Mouse (Mus musculus) spleen, postnatal 4 days (tissue): ENCODE results near the gene Tsr3.
A peak's percentile ranks its signal among the peaks of the same experiment; 100 is the strongest.

Source experiments
- DNase-seq, 2 experiments: peaks; one replicate each; pipeline ENCODE4 v3.0.0; 2022; ENCODE audit warnings: low spot score in 2 of 2

Gene Tsr3

DNA sequence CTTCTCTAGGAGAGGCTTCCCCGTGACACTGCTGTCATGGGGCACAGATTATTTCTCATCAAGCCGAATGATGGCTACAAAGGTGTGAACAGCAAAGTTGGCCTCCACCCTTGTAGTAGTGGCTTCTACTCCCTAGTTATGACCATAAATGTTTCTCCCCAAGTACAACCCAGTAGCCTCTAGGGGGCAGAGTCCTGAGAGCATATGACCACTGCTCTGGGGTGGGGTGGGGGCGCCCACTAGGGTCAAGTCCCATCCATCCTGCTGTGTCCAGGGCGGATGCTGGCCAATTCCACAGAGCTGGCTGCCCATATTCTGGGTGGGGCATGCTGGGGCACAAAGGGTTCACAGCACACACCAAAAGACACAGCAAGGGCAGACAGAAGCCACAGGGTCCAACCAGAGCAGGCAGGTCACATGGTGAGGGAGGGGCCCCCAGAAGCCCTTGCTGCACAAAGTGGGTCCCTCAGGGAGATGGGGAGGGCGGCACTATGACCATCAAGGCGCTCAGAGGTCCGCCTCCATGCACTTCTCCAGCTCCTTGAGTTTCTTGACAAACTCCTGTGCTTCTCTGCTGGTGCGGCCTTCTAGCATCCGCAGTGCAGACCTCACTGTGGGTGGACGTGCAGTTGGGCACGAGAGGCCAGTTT is 3.3 kb downstream of the Tsr3 start:
- DNase-seq = no peak

DNA sequence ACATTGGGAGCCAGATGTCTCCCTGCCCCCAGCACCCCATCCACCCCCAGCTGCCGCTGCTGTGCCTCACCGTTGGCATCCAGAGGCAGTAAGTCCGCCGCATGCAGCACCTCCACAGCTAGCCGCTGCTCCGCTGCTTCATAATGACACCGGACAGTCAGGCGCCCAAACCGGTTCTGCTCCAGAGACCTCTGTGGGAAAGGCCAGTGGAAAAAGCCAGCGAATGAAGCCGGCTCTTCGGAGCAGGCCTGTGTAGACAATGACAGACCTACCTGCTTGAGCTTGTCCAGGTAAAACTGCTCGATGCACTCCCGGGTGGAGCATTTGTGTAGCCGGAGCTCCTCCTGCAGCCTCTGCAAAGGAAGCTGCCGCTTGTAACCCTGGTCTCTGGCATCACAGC is 4.3 kb downstream of the Tsr3 start:
- DNase-seq = no peak

DNA sequence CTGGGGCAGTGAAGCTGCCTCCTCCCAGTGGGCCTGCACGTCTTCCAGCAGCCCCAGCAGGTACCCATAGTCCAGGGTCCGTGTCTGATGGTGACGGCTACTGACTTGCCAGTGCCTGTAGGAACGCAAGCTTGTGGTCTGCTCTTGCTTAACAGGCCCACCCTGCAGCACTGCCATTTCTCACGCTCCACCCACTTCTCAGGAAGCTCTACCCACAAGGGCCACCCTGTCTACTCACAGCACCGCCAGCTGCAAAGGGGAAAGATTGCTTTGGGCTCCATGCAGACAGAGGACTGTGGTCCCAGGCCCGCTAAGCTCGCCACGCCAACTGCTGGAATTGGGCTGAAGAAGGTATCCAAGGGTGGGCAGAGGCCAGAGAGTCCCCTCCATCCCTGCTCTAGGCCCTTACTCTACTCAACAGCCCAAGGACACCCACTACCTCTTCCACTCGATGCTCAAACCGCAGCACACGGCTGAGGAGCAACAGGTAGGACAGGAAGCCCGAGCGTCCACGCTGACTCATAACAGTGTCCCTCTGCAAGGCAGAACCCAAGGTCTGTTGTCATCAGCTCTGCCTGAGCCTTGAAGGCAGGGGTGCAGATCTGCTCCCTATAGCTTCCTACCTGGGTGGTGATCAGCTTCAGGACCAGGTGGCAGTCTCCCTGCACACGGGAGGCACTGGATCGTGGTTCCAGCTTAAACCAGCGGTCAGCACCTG is 8.2 kb downstream of the Tsr3 start:
- DNase-seq = no peak

DNA sequence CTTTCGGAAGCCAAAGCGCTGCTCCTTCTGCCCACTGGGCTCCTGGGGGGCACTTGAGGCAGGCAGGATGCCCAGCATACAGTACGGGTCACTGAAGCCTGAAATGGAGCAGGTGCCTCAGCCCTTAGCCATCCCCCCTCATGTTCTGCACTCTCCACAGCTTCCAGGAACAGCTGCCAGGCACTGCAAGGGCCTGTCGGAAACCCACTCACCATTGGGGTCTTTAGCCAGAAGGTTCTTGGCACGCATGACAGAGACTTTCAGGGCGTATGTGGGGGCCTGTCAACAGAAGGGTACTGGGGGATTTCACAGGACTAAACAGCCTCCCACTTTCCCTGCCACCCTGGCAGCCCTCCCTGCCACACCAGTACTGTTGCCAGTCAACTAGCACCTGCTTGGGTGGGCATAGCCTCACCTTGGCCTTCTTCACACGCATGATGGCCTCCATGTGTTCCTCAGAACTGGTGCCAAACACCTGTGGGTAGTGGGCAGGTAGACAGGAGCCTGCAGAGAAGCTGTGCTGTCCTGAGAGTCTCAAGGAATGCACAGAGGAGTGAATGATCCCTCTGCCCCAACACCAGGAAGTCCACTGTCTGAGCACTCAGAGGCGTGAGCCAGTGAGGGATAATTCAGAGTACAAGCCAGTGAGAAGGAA is 10.3 kb downstream of the Tsr3 start:
- no peak for DNase-seq

DNA sequence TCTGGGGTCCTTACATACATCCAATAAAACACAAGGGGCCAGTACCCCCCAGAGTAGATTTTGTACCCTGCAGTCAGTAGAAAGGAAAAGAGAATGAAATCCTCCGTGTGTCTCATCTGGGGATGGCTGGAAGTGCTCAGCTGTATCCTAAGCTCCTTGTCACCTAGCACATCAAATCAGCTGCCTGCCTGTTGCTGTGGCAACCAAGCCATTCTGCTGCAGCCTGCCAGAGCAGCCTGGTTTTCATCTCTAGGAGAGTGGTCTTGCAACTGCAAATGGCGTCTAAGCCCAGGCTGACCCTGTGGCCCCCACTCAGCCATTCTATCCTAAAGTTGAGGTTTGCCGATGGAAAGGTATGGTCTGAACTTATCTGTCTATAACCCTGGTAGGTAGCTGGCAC is 12.7 kb downstream of the Tsr3 start:
- no peak for DNase-seq

DNA sequence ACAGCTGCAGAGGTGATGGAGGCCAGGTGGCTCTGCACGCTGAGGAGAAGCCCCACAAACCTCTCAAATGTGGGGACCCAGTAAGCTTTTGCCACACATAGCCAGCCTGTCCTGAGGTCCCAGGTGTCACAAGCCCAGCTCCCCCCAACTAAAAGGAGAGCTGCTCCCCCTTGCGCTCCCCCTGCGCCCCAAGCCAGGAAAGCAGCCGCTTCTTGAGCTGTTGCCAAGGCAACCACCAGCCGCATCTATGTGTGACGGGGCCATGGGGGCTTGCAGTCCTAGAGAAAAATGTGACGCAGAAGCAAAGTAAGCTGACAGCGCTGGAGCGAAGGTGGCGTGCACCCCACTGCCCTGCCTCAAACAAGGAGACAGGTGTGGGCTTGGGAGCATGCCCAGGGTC is 13.8 kb downstream of the Tsr3 start:
- no peak for DNase-seq

DNA sequence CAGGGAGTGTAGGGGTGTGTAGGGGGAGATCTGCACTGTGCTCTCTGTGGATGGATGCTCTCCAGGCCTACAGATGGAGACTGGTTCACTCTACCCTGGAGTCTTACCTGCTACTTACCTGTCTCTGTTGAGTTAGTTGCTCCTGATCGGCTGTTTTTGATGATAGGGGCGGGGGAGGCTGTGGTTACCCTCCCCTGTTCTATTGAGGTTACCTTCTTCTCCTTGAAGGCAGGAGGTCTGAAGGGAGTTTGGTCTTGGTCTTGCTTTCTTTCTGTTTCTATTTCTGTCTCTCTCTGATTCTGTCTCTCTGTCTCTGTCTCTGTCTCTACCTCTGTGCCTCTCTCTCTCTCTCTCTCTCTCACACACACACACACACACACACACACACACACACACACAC is 15.1 kb downstream of the Tsr3 start:
- no peak for DNase-seq

DNA sequence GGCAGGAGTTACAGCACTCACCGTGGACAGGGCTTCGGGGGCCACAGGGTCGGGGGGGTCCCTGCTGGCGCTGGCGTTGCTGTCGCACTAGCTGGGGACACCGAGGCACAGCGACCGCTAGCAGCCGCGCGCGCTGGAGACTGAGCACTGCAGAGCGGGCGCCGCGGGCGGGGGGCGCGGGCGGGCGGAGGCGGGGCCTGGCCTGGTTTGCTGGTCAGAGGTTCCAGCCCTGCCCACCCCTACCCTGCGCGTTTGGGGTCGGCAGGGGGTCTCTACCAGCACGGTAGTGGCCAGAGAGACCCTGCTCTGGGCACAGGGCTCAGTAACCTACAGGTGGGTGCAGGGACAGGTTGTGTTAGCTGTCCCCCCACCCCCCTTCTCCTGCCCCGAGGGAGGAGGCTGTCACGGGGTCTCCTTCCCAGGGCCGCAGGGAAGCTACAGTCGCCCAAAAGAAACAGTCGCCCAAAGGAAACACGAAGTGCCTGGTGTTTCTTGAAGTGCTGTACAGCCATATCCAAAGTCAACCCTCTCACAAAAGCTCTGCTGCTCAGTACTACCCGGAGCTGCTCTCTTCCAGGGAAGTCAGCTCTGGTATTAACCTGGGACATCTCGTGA is 16.3 kb downstream of the Tsr3 start, which contains the start of gene Baiap3:
Gene Baiap3, minus strand, starts transcription at position 225 of the 615 bp plus-strand sequence.
- no peak for DNase-seq

DNA sequence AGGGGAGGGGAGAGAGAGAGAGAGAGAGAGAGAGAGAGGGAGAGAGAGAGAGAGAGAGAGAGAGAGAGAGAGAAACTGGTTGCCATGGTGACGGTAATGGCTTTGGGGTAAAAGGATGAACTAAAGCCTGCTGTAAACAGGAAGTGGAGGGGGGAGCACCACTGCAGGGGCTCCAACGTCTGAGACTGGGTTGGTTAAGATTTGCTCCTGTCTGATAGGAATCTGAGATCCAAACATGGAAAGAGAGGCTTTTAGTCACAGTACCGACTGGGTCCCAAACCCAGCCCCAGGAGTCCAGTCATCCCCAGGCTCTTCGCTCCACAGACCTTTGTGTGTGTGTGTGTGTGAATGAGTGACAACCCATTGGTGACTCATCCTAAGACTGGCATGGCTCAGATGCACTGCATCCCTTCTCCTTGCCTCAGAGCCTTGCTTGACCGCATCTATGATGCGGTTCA is 17.9 kb downstream of the Tsr3 start:
- no peak for DNase-seq

DNA sequence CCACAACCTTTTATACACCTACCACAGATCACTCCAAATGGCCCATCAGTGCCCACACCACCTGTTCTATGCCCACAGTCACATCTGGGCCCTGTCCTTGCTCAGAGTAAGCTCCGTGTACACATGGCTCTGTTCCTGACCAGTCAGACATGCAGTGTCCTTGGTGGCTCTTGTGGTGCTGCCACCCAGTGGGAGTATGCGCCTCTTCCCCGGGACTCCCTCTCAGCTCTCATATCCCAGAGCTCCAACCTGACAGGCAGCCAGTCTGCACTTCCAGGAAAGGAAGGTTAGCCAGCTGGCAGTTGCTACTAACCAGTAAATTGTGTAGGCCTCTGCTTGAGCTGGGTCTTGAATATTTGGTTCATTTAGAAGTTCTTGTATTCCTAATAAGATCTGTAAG is 24.5 kb downstream of the Tsr3 start:
- DNase-seq = no peak

DNA sequence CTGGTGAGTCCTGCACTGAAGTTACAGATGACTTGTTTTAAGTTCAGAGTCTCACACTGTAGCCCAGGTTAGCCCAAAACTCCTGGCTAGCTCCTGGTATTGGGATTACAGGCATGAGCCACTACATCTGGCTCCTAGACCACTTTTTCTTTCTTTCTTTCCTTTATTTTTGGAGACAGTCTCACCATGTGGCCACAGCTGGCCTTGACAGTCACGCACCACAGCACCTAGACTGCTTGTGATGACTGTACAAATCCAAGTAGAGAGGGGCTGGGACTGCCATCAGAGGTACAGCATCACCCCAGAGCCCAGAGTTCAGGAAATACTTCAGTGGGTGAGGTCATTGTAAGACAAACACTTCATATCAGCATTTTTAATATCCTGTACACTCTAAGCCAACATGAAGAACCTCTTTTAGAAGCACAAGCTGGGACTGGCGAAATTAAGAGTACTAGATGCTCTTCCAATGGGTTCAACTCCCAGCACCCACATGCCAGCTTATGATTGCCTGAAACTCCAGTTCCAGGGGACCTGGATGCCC is 30.9 kb downstream of the Tsr3 start:
- no peak for DNase-seq

DNA sequence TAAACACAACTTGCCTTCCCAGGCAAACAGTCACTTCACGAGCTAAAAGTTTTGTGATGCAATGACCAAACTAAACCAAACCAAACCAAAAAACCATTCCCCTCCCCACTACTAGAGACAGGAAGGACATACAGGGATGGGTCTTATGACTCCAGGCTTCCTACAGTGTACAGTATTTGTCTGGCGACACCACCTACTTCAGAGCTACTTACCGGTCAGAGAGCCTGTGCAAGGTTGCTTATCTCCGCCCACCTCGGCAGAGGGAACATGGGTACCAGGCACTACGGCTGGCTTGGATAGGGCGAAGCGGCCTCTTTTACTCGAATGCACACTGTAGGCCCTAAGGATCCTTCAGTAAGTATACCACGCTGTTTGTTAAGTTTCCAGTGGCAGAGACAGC is 32.4 kb downstream of the Tsr3 start:
- peak; percentile 49 to 73 for DNase-seq

DNA sequence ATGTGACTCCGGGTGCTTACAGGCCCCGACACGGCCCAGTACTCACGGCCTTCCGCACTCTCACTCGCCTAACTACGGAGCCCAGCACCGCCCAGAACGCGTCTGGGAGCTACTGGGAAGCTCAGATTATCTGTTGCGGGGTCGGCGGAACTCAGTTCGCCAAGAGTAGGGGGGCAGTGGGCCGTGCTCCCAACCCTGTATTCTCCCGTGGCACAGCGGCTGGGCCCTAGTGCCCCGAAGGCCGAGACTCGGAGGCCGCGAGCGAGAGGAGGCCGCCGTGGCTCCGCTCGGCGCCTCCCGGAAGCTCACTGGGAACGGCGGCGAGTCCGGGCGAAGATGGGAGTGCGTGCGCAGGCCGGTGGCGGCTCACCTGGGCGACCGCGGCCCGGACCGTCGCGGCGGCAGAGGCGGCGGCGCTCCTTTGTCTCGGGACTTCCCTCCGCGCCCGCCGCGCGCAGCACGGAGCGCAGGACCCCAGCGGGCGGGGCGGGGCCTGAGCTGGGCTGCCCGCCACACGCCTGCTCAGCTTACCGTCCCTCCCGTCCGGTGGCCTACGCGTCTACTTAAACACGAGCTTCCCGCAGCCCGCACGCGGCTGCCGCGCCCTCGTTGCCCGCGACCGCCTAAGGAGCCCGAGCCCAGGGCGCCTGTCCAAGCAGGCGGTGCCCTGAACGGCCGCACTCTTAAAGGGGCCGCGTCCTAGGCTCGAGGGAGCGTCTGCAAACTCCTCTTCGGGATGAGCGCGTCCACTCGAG is 33.2 kb downstream of the Tsr3 start:
- DNase-seq = peak; percentile 85 to 94

DNA sequence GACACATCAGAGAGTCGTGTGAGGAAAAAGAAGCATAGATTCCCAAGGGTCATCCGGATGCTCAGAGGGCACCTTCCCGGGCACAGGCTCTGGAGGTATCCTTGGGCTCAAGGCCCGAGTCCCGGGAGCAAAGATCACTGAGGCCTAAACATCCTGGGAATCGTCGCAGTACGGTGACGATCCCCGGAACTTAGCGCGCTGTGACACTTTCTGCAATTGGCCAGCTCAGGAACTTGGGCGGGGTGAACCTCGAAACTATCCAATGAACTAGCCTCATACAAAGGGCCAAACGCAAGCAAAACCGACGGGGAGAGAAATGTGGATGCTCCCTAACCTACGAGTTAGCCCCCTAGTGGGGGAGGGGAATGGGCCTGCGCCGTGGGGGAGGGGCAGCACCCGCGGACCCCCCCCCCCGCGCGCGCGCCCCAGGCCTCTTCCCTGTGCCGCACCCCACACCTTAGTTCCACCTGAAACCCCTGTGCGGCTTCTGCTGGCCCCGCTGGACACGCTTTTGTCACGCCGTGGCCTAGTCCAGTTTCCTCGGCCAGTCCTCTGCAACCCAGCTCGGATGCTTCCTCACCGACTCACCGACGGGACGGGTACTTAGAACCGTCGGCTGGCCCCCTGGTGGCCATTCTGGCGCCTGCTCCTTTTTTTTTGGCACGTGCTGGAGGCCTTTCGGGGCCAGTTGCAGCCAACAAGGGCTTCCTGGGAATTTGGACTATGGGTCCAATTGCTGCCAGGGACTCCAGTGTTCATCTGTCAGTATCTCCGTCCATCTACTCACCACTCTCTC is 33.9 kb downstream of the Tsr3 start:
- DNase-seq = peak; percentile 94 to 97

DNA sequence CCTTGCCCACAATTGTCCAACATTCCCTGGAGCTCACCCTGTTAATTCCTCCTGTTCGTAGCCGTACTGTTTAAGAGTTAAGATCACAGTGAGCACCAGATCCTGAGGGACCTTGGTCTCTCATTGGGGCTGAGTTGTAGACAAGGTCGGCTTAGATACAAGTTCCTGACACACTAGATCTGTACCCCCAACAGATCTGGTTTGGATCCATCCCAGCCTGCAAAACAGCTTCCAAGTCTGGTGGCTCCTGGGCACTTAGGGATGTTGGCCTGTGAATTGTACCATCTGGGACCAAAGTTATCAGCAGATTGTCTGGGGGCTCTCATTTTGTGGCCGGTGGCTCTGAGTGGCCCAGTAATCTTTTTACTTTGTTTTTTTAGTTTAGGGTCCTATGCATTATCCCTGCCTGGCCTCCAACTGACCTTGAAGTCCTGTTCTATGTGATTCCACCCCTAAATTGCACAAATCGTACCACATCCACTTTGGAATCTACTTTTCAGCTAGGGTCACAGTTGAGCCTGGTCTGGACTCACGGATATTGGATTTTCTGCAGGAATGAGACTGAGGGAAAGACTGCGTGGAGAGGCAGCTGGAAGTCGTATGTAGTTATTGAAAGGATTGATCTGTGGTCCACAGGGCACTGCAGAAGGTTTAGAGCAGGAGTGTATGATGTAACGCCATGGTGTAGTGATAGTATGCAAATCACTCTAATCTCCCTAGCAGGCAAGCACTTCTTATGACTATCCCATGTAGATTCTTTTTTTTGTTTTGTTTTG is 34.8 kb downstream of the Tsr3 start, which contains the start of gene Ube2i:
Gene Ube2i, minus strand, starts transcription at position 52 of the 776 bp plus-strand sequence.
- no peak for DNase-seq

DNA sequence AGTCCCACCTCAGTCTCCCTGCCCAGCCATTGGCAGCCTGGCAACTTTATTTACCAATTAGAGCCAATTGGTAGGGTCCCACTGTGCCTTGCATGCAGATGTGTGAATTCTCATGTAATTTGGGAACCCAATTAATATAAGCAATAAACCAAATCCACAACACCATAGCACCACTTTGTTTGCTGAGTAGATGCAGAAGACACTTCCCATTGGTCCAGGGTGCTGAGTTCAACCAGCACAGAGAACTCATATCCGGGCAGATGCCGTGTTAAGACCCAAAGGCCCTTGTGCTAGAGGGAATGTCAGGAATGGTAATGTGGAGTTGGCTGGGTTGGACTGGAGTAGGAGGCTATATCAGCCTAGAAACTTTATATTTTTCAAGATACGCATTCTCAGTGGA is 35.9 kb downstream of the Tsr3 start:
- DNase-seq = no peak

DNA sequence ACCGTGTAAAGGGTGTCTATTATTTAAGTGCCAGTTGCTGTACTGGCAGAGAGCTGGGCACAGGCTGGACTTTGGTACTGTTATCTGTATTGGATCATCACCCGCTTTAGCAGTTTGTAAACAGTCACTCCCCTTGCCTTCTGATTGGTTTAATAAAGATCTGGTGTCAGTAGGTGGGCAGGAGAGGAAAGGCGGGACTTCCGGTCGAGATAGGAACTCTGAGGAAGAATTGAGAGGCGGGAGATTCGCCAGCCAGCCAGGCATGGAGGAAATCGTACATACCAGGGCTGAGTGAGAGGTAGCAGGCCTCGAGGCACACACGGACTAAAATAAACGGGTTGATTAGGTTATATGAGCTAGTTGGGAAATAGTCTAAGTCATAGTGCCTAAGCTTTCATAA is 42.2 kb downstream of the Tsr3 start:
- peak in 1 of 2 experiments; percentile 48 for DNase-seq

DNA sequence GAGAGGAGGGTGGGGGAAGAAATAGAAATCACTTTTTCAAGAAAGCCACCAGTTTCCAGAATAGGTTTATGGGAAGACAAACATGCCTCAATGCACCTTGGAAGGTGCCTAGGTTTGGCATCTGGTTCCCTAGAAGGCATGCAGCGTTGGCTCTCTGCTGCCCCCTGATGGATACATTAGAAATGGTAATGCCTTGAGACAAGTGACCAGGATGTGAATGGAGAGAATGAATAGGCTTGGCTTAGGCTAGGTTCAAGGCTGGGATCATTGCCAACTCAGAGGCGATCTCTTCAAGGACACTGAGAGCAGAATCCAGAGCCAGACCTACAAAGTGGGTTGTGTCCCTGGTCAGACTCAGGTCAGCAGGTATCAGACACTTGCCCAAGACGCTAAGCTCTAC is 45.1 kb downstream of the Tsr3 start:
- peak; percentile 67 to 88 for DNase-seq

DNA sequence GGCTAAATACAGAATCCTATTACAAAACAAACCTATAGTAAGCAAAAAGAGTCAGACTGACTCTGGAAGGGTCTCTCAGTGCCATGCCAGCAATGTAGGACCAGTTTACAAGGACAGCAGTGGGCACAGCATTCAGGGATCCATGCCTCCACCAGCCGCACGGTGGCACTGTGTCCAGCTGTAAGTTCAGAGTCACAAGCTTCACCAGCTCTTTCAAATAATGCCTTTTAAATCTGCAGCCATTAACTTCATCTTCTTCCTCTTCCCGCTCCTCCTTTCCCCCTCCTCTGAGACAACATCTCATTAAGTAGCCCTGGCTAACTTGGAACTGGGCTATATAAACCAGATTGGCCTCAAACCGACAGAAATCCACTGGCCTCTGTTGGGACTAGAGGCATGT is 48.9 kb downstream of the Tsr3 start:
- peak; percentile 39 to 72 for DNase-seq

DNA sequence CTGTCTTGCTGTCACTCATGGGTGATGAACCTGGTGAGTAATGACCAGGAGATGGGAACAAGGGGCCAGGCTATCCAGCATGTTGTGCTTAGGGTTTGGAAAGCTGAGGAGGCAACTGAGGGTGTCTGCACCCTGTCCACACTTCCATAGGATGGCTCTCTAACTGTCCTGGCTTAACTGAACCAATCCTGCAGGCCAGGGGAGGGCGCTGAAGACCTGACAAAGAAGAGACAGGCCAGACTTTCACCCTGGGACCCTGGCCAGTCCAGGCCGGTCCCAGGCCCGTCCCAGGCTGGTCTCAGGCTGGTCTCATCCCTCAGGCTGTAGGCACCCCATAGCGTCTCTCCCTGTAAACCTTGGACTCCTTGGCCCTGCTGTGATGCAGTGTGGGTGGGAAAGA is 50.4 kb downstream of the Tsr3 start:
- DNase-seq = no peak
